Mouse (Mus musculus): ENCODE measurements around the gene Irak1bp1.

- TF ChIP-seq CTCF (IDR thresholded peaks at IDR 0.05; ENCODE audit: control insufficient read depth, insufficient read depth, low read length) (no peak; the same call in 1 of the 2 replicates), POLR2A (IDR thresholded peaks at IDR 0.05; ENCODE audit: borderline replicate concordance, control insufficient read depth, low read depth, low read length) (peak; percentile 20; the same call in 1 of the 2 replicates)
Measured at GRCm38 (mm10) chr9:82829693-82830430, 522 bp downstream of the Irak1bp1 start.

Data from bone marrow, adult 2 months (tissue).